Mouse (Mus musculus): Measurements from ENCODE around the gene Hist1h3d. TPM values are rescaled to one million over a fixed set of nuclear protein-coding genes. Genes with fewer than 3 reads are reported as not detected.
"Not testable (repeated sequence)": the region's sequence is repeated elsewhere in the genome, so short reads cannot be mapped to it uniquely, and the experiment has no call there.

The Hist1h3d gene
- total and polyA plus RNA-seq, 3 experiments, result 1.4 to 150 TPM; not detected in 1

DNA sequence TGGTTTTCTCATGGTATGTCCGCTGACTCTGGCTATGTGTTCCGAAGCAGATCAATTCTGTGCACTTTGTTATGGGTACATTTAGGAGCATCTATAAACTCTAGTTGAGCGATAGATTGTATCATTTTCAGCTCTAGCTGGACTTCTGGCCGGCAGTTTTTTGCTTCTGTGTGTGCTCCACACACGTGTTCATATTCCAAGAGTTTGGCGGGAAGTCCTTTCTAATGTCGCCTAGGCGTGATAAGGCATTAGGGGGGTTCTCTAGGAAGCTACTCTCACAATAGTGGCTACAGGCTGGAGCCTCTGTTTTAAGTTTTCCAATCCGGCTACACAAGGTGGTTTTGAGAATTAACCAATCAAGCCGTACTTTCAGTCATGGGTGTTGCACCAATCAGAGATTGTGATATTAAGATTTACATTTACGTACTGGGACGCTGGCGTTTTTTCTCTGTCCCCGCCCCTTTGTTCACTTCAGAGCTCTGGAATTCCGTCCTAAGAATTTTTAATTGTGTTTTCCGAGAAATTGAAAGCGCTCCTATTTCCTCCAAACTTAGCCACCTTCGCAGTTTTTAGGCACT is 19.6 kb upstream of the Hist1h3d start:
- H3K27me3 ChIP-seq (ENCODE audit: control insufficient read depth in 1 of 2, insufficient read depth in 2 of 2, low read length in 2 of 2), result no peaks in the 10 kb centered on the region
- H3K27ac ChIP-seq (ENCODE audit: control insufficient read depth, low read depth, low read length), result peak overlapping the region; percentile 98
- H3K79me2 ChIP-seq (ENCODE audit: control insufficient read depth, insufficient read depth, low read length, poor library complexity), result peaks cover 3% of the 10 kb centered on the region; the same call in 1 of the 2 replicates
- peak overlapping the region; percentile 35 to 48 for H3K4me3 ChIP-seq (ENCODE audit: control insufficient read depth in 1 of 2, insufficient read depth in 1 of 2, low read depth in 2 of 2, low read length in 2 of 2)
- H3K9me3 ChIP-seq (replicated peaks; ENCODE audit: insufficient read depth, low read length), result no peaks in the 10 kb centered on the region
- TF ChIP-seq EP300 (IDR thresholded peaks at IDR 0.05; ENCODE audit: low read depth in 1 of 2, low read length in 2 of 2), result no peak
- no peak for TF ChIP-seq MAX (IDR thresholded peaks at IDR 0.05; ENCODE audit: low read length)
- peak; percentile 65 to 99 for TF ChIP-seq POLR2A (IDR thresholded peaks at IDR 0.05; ENCODE audit: control insufficient read depth in 1 of 2, insufficient read depth in 1 of 2, low read depth in 1 of 2, low read length in 2 of 2, poor library complexity in 1 of 2)
- no peak for TF ChIP-seq TAL1 (IDR thresholded peaks at IDR 0.05; ENCODE audit: low read length)
- peak; percentile 95 for TF ChIP-seq TBP (IDR thresholded peaks at IDR 0.05; ENCODE audit: low read depth, low read length)
- no peak for TF ChIP-seq E2F4 (IDR thresholded peaks at IDR 0.05; ENCODE audit: borderline replicate concordance, low read depth, low read length)
- peak; percentile 99; the same call in 1 of the 2 replicates for TF ChIP-seq POLR2AphosphoS5 (IDR thresholded peaks at IDR 0.05; ENCODE audit: borderline replicate concordance, low read depth, low read length)
- peak; percentile 96 for DNase-seq (ENCODE audit: low read depth, low spot score)
- peaks cover 0 to 33% of the 10 kb centered on the region in 2 experiments; a peak in 2 of 4 replicates for H3K36me3 ChIP-seq (ENCODE audit: control insufficient read depth in 1 of 2, insufficient read depth in 2 of 2, low read length in 2 of 2)
- H3K9ac ChIP-seq (ENCODE audit: control insufficient read depth, low read depth, low read length, poor library complexity, severe bottlenecking), result peak overlapping the region; percentile 93
- peaks cover 0 to 7% of the 10 kb centered on the region in 2 experiments; a peak in 1 of 4 replicates for H3K4me1 ChIP-seq (ENCODE audit: control insufficient read depth in 1 of 2, insufficient read depth in 2 of 2, low read length in 2 of 2)

DNA sequence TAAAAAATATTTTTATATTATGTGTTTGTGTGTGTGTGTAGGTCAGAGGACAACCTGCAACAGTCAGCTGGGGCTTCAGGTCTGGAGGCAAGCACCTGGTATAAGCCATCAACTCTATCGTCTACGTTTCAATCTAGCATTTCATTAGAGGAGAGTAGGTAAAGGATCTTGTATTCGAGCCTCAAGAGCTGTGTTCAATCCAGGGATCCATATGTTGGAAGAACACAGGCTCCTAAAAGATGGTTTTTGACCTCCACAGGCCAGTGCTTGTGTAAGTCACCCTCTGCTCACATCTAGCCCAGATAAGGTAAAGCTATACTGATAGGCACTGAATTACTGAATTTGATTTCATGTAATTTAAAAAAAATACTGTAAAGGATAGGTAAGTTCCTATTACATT is 18.7 kb upstream of the Hist1h3d start:
- Histone ChIP-seq H3K9ac (ENCODE audit: control insufficient read depth, low read depth, low read length, poor library complexity, severe bottlenecking) (peak overlapping the region; percentile 68), H3K27me3 (ENCODE audit: control insufficient read depth in 1 of 2, insufficient read depth in 2 of 2, low read length in 2 of 2) (no peaks in the 10 kb centered on the region), H3K79me2 (ENCODE audit: control insufficient read depth, insufficient read depth, low read length, poor library complexity) (peaks cover 3% of the 10 kb centered on the region; the same call in 1 of the 2 replicates), H3K9me3 (replicated peaks; ENCODE audit: insufficient read depth, low read length) (no peaks in the 10 kb centered on the region), H3K4me3 (ENCODE audit: control insufficient read depth in 1 of 2, insufficient read depth in 1 of 2, low read depth in 2 of 2, low read length in 2 of 2) (peak overlapping the region; percentile 35 to 47), H3K36me3 (ENCODE audit: control insufficient read depth in 1 of 2, insufficient read depth in 2 of 2, low read length in 2 of 2) (peaks cover 0 to 33% of the 10 kb centered on the region in 2 experiments; a peak in 2 of 4 replicates), H3K4me1 (ENCODE audit: control insufficient read depth in 1 of 2, insufficient read depth in 2 of 2, low read length in 2 of 2) (peaks cover 0 to 7% of the 10 kb centered on the region in 2 experiments; a peak in 1 of 4 replicates), H3K27ac (ENCODE audit: control insufficient read depth, low read depth, low read length) (peak overlapping the region; percentile 78)
- TF ChIP-seq HCFC1 (IDR thresholded peaks at IDR 0.05; ENCODE audit: low read depth, low read length) (no peak), GATA1 (IDR thresholded peaks at IDR 0.05; ENCODE audit: low read depth, low read length) (no peak), BHLHE40 (IDR thresholded peaks at IDR 0.05; ENCODE audit: borderline replicate concordance, low read depth, low read length) (no peak), CHD1 (IDR thresholded peaks at IDR 0.05; ENCODE audit: low read depth, low read length) (no peak), NELFE (IDR thresholded peaks at IDR 0.05; ENCODE audit: low read depth, low read length) (no peak), SMC3 (IDR thresholded peaks at IDR 0.05; ENCODE audit: low read depth, low read length) (no peak), MEF2A (IDR thresholded peaks at IDR 0.05; ENCODE audit: extremely low read depth, insufficient replicate concordance, low read depth, low read length, poor library complexity, severe bottlenecking) (no peak)
- peak; percentile 60 for DNase-seq (ENCODE audit: low read depth, low spot score)

DNA sequence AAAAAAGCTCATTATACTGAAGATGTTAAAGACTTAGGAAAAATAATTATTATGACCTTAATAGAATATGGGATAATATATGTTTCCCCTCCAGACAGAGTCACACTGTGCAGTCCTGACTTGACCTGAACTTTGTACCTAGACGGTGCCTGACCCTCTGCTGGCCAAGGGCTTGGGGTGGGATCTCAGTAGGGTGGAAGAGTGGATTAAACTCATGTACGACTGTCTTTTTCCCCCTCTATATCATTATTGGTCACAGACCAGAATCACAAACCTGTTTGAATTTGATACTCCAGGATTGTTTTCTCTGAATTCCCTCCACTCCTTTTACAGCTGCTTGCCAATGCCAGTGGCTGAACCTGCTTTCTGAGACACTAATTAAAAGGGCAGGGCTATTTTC is 14.9 kb upstream of the Hist1h3d start:
- Histone ChIP-seq H3K4me3 (ENCODE audit: control insufficient read depth in 1 of 2, insufficient read depth in 1 of 2, low read depth in 2 of 2, low read length in 2 of 2) (peak overlapping the region in 1 of 2 experiments; percentile 17; a peak in 1 of 4 replicates), H3K9ac (ENCODE audit: control insufficient read depth, low read depth, low read length, poor library complexity, severe bottlenecking) (peak overlapping the region; percentile 53), H3K36me3 (ENCODE audit: control insufficient read depth in 1 of 2, insufficient read depth in 2 of 2, low read length in 2 of 2) (peaks cover 0 to 24% of the 10 kb centered on the region in 2 experiments; a peak in 2 of 4 replicates)

DNA sequence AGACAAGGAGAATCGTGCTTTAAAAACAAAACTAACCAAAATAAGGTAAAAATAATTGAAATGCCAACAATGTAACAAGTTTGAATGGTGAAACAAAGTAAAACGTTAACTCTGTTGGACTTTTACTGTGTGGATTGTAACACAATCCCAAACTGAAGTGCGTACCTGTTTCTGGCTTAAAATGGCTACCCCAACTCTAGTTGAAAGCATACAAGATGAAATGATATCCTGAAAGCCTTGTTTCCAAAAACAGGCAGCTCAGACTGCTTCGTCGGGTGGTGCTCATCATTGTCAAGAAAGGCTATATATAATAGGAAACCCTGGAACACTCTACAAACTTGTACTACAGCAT is 14.1 kb upstream of the Hist1h3d start:
- H3K36me3 ChIP-seq (ENCODE audit: control insufficient read depth in 1 of 2, insufficient read depth in 2 of 2, low read length in 2 of 2), result peaks cover 0 to 24% of the 10 kb centered on the region in 2 experiments; a peak in 2 of 4 replicates
- H3K4me3 ChIP-seq (ENCODE audit: control insufficient read depth in 1 of 2, insufficient read depth in 1 of 2, low read depth in 2 of 2, low read length in 2 of 2); H3K9me3 ChIP-seq (replicated peaks; ENCODE audit: insufficient read depth, low read length); DNase-seq (ENCODE audit: low read depth, low spot score); H3K4me1 ChIP-seq (ENCODE audit: control insufficient read depth in 1 of 2, insufficient read depth in 2 of 2, low read length in 2 of 2); H3K27me3 ChIP-seq (ENCODE audit: control insufficient read depth in 1 of 2, insufficient read depth in 2 of 2, low read length in 2 of 2); H3K79me2 ChIP-seq (ENCODE audit: control insufficient read depth, insufficient read depth, low read length, poor library complexity): not testable (repeated sequence)
- peak overlapping the region; percentile 55 for H3K9ac ChIP-seq (ENCODE audit: control insufficient read depth, low read depth, low read length, poor library complexity, severe bottlenecking)
- H3K27ac ChIP-seq (ENCODE audit: control insufficient read depth, low read depth, low read length), result peak overlapping the region; percentile 78

More for the DNA sequence above, 14.9 kb upstream of the Hist1h3d start:
- not testable (repeated sequence) for H3K27me3 ChIP-seq (ENCODE audit: control insufficient read depth in 1 of 2, insufficient read depth in 2 of 2, low read length in 2 of 2); H3K79me2 ChIP-seq (ENCODE audit: control insufficient read depth, insufficient read depth, low read length, poor library complexity); H3K9me3 ChIP-seq (replicated peaks; ENCODE audit: insufficient read depth, low read length); H3K4me1 ChIP-seq (ENCODE audit: control insufficient read depth in 1 of 2, insufficient read depth in 2 of 2, low read length in 2 of 2)
- DNase-seq (ENCODE audit: low read depth, low spot score), result peak; percentile 59
- peak overlapping the region; percentile 72 for H3K27ac ChIP-seq (ENCODE audit: control insufficient read depth, low read depth, low read length)
